Mouse (Mus musculus): ENCODE measurements around the gene Stx8.

GRCm38 (mm10) chr11:68233469-68233965 lies 267.5 kb downstream of the Stx8 start:
- TF ChIP-seq CTCF (IDR thresholded peaks at IDR 0.05; ENCODE audit: insufficient read depth, low read length) (no peak), POLR2A (IDR thresholded peaks at IDR 0.05; ENCODE audit: borderline replicate concordance, extremely low read depth, low read depth, low read length) (no peak)
